Mouse (Mus musculus): ENCODE measurements around the gene Relb.
A peak's percentile ranks its signal among the peaks of the same experiment; 100 is the strongest.

Relb gene

GRCm38 (mm10) chr7:19629361-19629734 is at the start of gene Relb:
Relb (minus strand) TSS chr7:19629438.
- DNase-seq: peak; percentile 93

- no peak for DNase-seq
These were observed 49.7 kb upstream of the Relb start for GRCm38 (mm10) chr7:19678901-19679300.

- no peak for DNase-seq
These were observed 48.6 kb upstream of the Relb start, which contains the start of gene Apoc2 for GRCm38 (mm10) chr7:19677872-19678271. Apoc2 (minus strand) TSS chr7:19677941.

GRCm38 (mm10) chr7:19676662-19677061 is 47.4 kb upstream of the Relb start:
- DNase-seq: no peak

GRCm38 (mm10) chr7:19675824-19676223 is 46.6 kb upstream of the Relb start:
- no peak for DNase-seq

- no peak for DNase-seq
These were observed 44.0 kb upstream of the Relb start for GRCm38 (mm10) chr7:19673083-19673699.

GRCm38 (mm10) chr7:19671511-19671910 is 42.3 kb upstream of the Relb start:
- DNase-seq: no peak

- DNase-seq: peak; percentile 96
These were observed 39.9 kb upstream of the Relb start for GRCm38 (mm10) chr7:19668947-19669721.

GRCm38 (mm10) chr7:19667434-19667833 is 38.2 kb upstream of the Relb start:
- DNase-seq: no peak

- peak; percentile 36 for DNase-seq
These were observed 37.5 kb upstream of the Relb start for GRCm38 (mm10) chr7:19666750-19667149.

GRCm38 (mm10) chr7:19664955-19665841 is 36.0 kb upstream of the Relb start, which contains the start of gene Clptm1:
Clptm1 (minus strand) TSS chr7:19665033.
- peak; percentile 99 for DNase-seq

- DNase-seq: no peak
These were observed 35.3 kb upstream of the Relb start for GRCm38 (mm10) chr7:19664455-19664954.

- DNase-seq: no peak
These were observed 34.7 kb upstream of the Relb start for GRCm38 (mm10) chr7:19663940-19664339.

- no peak for DNase-seq
These were observed 23.4 kb upstream of the Relb start for GRCm38 (mm10) chr7:19652614-19653013.

GRCm38 (mm10) chr7:19651063-19651786 is 22.0 kb upstream of the Relb start:
- no peak for DNase-seq

GRCm38 (mm10) chr7:19641223-19641622 is 12.0 kb upstream of the Relb start:
- no peak for DNase-seq

GRCm38 (mm10) chr7:19635074-19635827 is 6.0 kb upstream of the Relb start:
- no peak for DNase-seq

GRCm38 (mm10) chr7:19634591-19634990 is 5.4 kb upstream of the Relb start:
- no peak for DNase-seq

GRCm38 (mm10) chr7:19633855-19634254 is 4.6 kb upstream of the Relb start:
- no peak for DNase-seq

- no peak for DNase-seq
These were observed 4.0 kb upstream of the Relb start for GRCm38 (mm10) chr7:19633197-19633596.

GRCm38 (mm10) chr7:19632720-19633119 is 3.5 kb upstream of the Relb start:
- no peak for DNase-seq

- no peak for DNase-seq
These were observed 3.0 kb upstream of the Relb start for GRCm38 (mm10) chr7:19632275-19632674.
